ENCODE assay signal across 7 mouse cellular contexts in genomic region chr9:31029751-31030511, GRCm38 (mm10). TPM values are rescaled to one million over a fixed set of nuclear protein-coding genes. Genes with fewer than 3 reads are reported as not detected.
DNase-seq lines count a peak whose midpoint lies in the region; ATAC-seq lines count a peak whose summit lies in the region.

No protein-coding gene starts in this region.

- peak overlapping the region; percentile 97 for H3K4me3 ChIP-seq in intestine, embryonic 16.5 days (ENCODE audit: low read length)
- peak overlapping the region; percentile 87 for H3K4me3 ChIP-seq in midbrain, embryonic 11.5 days (ENCODE audit: low read depth, low read length)

- H3K9me3 ChIP-seq in intestine, embryonic 16.5 days (ENCODE audit: control insufficient read depth, low read length), result no peaks in the 10 kb centered on the region
- H3K9me3 ChIP-seq in midbrain, embryonic 11.5 days (ENCODE audit: control insufficient read depth, low read length), result no peaks in the 10 kb centered on the region

- H3K36me3 ChIP-seq in intestine, embryonic 16.5 days (ENCODE audit: control insufficient read depth, insufficient read depth, low read length), result no peaks in the 10 kb centered on the region
- H3K36me3 ChIP-seq in midbrain, embryonic 11.5 days (ENCODE audit: control insufficient read depth, insufficient read depth, low read length), result no peaks in the 10 kb centered on the region

- peak overlapping the region; percentile 93 for H3K4me2 ChIP-seq in intestine, embryonic 16.5 days (ENCODE audit: low read depth, low read length)
- H3K4me2 ChIP-seq in midbrain, embryonic 11.5 days, result peak overlapping the region; percentile 76

- DNase-seq in adrenal gland, adult 18-20 months (ENCODE audit: low spot score in 2 of 2), result peak; percentile 97
- peak; percentile 98 for DNase-seq in embryo, embryonic 11 days
- DNase-seq in gastrocnemius, postnatal 36 days, result peak; percentile 95 to 96
- peak; percentile 96 to 98 for DNase-seq in left cerebral cortex, postnatal 36 days (ENCODE audit: low spot score in 2 of 2)
- DNase-seq in midbrain, embryonic 11.5 days (ENCODE audit: low spot score, missing footprints), result peak; percentile 99
- DNase-seq in skeletal muscle tissue, adult 2 months (ENCODE audit: low read depth, low spot score), result peak; percentile 96

- H3K27ac ChIP-seq in intestine, embryonic 16.5 days (ENCODE audit: low read length), result peak overlapping the region; percentile 98
- H3K27ac ChIP-seq in midbrain, embryonic 11.5 days (ENCODE audit: low read depth, low read length), result peak overlapping the region; percentile 97

- intact Hi-C loops in gastrocnemius, postnatal 36 days (cut with DNase I), result no loop called here
- intact Hi-C loops in left cerebral cortex, postnatal 36 days (cut with DNase I), result loop anchor here (2.0 kb wide), 1 partner anchor 87 kb away; the partner anchor contains the start of gene Adamts8

- WGBS in intestine, embryonic 16.5 days, result under 1% methylated on average over 42 of the region's 57 CpGs
- under 1% methylated on average over 57 of the region's 57 CpGs for WGBS in midbrain, embryonic 11.5 days

- peak overlapping the region; percentile 93 for H3K9ac ChIP-seq in intestine, embryonic 16.5 days (ENCODE audit: low read depth, low read length)
- peak overlapping the region; percentile 95 for H3K9ac ChIP-seq in midbrain, embryonic 11.5 days (ENCODE audit: low read length)

- ATAC-seq in intestine, embryonic 16.5 days, result peak; percentile 95
- ATAC-seq in midbrain, embryonic 11.5 days (ENCODE audit: low FRiP score), result peak; percentile 98

- peaks cover 12% of the 10 kb centered on the region for H3K4me1 ChIP-seq in intestine, embryonic 16.5 days (ENCODE audit: control insufficient read depth, insufficient read depth, low read length)
- H3K4me1 ChIP-seq in midbrain, embryonic 11.5 days (ENCODE audit: control insufficient read depth, insufficient read depth, low read length), result peaks cover 8% of the 10 kb centered on the region; the same call in 1 of the 2 replicates

- no peaks in the 10 kb centered on the region for H3K27me3 ChIP-seq in intestine, embryonic 16.5 days (replicated peaks; ENCODE audit: control insufficient read depth, insufficient read depth, low read length)
- no peaks in the 10 kb centered on the region for H3K27me3 ChIP-seq in midbrain, embryonic 11.5 days (ENCODE audit: control insufficient read depth, insufficient read depth, low read length)

RNA-seq across cellular contexts. Expression of gene Zbtb44, which starts 0.5 kb away (rescaled TPM):
- total RNA-seq in adrenal gland, adult 18-20 months (2021), result 10 to 100 TPM; 27.0 to 55.9 TPM
- total RNA-seq in gastrocnemius, postnatal 36 days (2021), result 10 to 100 TPM; 55.5 to 61.7 TPM
- polyA plus RNA-seq in intestine, embryonic 16.5 days (2015; fragmentation: Nextera tagmentation; extraction: Ambion mirVana), result 5.6 and 6.2 TPM in 2 replicates
- 10 to 100 TPM; 37.2 to 43.6 TPM for total RNA-seq in left cerebral cortex, postnatal 36 days (2021)
- 4.5 and 5.7 TPM in 2 replicates for polyA plus RNA-seq in midbrain, embryonic 11.5 days (2014; fragmentation: Nextera tagmentation; extraction: Ambion mirVana)

Comparison
In these comparisons a context has a peak if more than half of its experiments do, and no peak if none do; other contexts are left out.
1. Peak in every context shown above with its lines: DNase-seq, ATAC-seq, H3K4me3 ChIP-seq and H3K27ac ChIP-seq.